Mouse (Mus musculus): ENCODE data around the gene Wdr77.
"Not testable (repeated sequence)": the region's sequence is repeated elsewhere in the genome, so short reads cannot be mapped to it uniquely, and the experiment has no call there.

The Wdr77 gene

GRCm38 (mm10) chr3:105958974-105959580 lies at the start of gene Wdr77:
Gene Wdr77 (plus strand): TSS chr3:105959369.
- DNase-seq (ENCODE audit: low spot score): peak; percentile 80

GRCm38 (mm10) chr3:105910519-105911190 lies 48.5 kb upstream of the Wdr77 start:
- no peak for DNase-seq (ENCODE audit: low spot score)

DNA sequence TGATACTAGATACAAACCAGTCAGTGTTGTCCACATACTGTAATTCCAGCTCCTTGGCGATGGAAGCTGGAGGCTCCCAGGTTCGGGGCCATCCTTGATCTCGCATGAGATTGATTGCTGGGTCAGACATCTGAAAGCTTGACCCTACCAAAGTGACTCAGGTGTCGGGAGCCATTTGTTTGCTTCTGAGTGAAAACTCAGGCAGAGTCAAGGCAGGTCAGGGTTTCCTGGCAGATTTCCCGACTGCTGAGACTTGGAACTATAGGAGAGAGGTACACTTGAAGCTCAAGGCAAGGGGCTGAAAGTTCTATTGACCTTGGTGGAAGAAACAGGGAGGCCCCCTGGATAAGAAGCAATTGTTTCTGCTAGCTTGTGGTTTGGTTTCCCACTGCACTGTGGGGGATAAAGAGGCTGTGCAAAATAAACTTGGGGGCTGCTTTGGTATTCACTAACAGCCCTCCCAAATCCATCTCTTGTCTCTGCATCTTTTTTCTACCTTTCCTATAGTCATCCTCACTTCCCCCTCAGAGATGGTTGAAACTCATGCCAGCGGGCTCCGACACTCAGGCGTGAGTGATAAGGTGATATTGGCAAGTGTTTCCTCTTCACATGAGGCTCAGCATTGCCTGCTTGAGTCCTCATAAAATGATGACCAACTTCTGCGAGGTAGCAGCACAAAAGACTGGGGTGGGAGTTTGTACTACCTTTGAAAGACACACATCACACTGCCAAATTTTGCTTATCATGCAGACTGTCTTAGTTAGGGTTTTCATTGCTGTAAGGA lies 46.9 kb upstream of the Wdr77 start:
- DNase-seq (ENCODE audit: low spot score): no peak

GRCm38 (mm10) chr3:105913839-105914681 lies 45.1 kb upstream of the Wdr77 start:
- no peak for DNase-seq (ENCODE audit: low spot score)

DNA sequence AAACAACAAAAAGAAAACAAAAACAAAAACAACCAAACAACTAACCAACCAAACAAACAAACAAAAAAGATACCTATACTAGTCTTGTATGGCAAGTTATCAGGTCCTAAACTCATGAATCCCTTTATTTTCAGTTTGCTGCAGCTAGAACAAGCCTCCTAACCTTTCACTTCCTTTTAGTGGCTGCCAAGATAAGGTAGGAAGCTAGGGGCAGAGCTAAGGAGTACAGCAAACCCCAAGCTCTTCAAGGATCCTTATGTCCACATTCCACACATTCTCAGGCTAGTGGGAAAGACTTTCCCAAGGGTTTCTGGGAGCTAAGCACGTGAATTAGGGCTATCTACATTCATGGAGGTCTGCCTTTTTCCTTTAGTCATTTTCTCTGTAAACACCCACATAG lies 43.9 kb upstream of the Wdr77 start:
- no peak for DNase-seq (ENCODE audit: low spot score)

DNA sequence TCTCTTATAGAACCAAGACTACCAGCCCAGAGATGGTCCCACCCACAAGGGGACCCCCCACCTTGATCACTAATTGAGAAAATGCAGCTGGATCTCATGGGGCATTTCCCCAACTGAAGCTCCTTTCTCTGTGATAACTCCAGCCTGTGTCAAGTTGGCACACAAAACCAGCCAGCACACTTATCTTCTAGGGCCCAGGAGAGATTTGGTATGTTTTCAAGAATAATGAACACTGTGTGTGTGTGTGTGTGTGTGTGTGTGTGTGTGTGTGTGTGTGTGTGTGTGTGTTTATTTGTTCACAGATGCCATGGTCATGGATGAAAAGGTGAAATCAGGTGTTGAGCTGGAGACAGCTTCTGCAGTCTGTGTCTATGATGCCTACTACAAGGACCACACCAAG lies 42.7 kb upstream of the Wdr77 start:
- not testable (repeated sequence) for DNase-seq (ENCODE audit: low spot score)

DNA sequence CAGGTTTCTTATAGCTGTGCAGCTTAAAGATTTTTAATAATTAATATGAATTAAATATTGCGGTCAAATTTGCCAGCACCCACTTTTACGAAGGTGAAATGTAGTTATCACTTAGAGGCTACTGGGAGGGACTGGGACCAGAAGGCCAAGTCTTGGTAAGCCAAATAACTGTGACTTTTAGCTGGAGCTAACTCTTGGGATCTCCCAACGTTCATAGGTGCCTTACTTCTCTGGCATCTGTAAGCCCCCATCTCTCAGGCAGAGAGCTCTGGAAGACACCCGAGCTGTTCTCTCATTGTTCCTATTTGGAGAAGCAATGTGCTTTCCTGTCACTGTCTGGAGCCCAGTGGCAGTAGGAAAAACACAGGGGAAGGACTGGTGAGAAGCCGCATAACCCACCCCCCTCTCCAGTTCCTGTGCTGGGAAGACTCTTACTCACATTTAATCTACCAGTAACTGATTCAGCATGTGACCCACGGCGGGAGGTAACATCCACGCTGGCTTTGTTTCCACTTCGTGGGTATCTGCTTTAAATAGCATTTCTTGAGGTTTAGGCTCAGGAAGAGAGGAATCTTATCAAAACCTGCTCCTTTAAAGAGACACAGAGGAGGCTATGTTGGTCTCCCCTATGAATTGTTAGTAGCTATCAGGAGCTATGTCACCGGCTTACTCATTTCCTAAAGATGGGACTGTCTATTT lies 41.4 kb upstream of the Wdr77 start:
- no peak for DNase-seq (ENCODE audit: low spot score)

- DNase-seq (ENCODE audit: low spot score): no peak
These were observed 40.8 kb upstream of the Wdr77 start for GRCm38 (mm10) chr3:105918355-105918745.

DNA sequence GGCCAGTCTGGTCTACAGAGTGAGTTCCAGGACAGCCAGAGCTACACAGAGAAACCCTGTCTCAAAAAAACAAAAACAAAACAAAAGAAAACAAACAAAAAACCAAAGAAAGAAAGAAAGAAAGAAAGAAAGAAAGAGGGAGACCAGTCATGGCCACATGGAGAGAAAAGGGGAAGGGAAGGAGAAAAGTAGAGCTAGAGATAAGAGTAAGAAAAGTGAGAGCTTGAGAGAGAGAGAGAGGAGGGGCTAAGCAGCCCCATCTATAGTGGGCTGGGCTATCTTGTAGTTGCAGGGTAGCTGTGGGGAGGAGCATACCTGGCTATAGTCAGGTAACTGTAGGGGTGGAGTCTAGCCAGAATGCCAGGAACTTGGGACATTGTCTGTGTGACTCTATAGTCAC lies 38.4 kb upstream of the Wdr77 start:
- not testable (repeated sequence) for DNase-seq (ENCODE audit: low spot score)

GRCm38 (mm10) chr3:105921959-105922358 lies 37.2 kb upstream of the Wdr77 start:
- no peak for DNase-seq (ENCODE audit: low spot score)

DNA sequence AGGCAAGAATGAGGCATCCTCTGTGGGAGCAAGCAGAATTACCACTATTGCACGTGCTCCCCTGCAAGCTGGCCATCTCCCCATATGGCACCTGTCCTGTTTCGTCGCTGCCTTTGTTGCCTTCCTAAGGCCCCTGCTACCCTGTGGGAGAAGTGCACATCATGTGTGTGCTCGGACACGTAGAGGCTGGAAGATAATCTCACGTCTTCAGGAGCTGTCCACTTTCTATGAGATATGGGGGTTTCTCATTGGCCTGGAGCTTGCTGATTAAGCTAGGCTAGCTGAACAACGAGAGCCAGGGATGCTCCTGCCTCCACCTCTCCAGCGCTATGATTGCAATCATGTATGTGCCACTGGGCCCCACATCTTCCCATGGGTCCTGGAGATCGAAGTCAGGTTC lies 34.6 kb upstream of the Wdr77 start:
- DNase-seq (ENCODE audit: low spot score): no peak

DNA sequence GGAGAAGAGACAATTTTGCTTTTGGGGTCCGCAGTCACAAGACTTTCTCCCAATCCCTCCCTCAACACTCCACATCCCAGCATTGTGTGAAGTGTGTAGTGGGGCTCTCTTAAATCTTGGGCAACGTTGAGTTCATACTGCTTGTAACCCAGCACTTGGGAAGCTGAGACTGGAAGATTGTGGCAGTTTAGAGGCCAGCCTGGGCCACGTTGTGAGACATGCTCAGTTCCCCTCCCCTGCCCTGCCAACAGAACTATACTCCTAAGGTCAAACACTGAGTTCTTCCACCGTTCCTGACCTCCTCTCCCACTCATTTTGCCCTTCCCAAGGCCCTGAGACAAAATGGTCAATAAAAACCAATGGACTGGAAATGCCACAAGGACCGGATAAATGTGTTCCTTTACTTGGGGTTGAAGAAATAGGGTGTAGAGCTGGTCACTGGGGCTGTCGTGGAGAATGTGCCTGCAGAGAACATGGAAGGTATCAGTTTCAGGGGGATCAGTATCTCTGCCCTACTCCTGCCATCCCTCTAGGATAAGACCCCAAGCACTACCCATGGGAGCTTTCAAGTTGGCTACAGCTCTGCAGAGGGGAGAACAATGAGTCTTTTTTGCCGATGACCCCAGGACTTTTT lies 31.5 kb upstream of the Wdr77 start:
- no peak for DNase-seq (ENCODE audit: low spot score)

- DNase-seq (ENCODE audit: low spot score): no peak
These were observed 31.0 kb upstream of the Wdr77 start for GRCm38 (mm10) chr3:105928195-105928569.

DNA sequence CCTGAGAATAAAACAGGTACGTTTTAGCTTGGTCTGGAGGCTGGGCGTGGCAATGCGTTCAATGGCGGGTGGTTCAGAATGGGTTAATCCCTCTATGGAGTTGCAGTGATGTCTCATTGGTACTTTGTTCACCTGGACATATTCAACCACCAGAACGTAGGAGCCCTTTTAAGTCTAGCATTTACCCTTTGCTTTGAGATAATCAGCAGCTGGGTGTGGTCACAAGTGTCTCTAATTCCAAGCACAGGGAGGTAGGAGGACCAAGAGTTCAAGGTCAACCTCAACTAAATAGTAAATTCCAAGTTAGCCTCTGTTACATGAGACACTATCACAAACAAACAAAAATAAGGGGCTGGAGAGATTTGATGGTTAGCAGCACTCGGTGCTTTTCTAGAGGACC lies 30.4 kb upstream of the Wdr77 start:
- DNase-seq (ENCODE audit: low spot score): no peak

DNA sequence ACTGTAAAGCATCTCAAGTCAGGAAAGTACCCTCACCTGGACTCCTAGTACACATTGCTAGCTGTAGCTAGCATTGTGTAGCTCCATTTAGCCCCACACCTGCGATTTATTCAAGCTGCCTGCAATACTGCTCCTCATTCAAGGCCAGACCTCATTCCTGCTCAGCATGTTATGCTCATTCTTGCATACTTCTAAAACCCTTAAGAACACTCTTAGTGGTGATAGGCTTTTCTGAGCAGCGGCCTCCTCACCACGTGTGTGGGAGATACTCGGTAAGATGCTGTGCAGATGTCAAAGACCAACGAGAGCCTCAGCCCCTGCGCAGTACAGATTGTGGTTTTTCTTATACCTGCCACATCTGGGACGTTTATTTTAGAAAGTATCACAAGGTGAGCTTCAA lies 29.3 kb upstream of the Wdr77 start:
- no peak for DNase-seq (ENCODE audit: low spot score)

- no peak for DNase-seq (ENCODE audit: low spot score)
These were observed 28.1 kb upstream of the Wdr77 start for GRCm38 (mm10) chr3:105931095-105931494.

DNA sequence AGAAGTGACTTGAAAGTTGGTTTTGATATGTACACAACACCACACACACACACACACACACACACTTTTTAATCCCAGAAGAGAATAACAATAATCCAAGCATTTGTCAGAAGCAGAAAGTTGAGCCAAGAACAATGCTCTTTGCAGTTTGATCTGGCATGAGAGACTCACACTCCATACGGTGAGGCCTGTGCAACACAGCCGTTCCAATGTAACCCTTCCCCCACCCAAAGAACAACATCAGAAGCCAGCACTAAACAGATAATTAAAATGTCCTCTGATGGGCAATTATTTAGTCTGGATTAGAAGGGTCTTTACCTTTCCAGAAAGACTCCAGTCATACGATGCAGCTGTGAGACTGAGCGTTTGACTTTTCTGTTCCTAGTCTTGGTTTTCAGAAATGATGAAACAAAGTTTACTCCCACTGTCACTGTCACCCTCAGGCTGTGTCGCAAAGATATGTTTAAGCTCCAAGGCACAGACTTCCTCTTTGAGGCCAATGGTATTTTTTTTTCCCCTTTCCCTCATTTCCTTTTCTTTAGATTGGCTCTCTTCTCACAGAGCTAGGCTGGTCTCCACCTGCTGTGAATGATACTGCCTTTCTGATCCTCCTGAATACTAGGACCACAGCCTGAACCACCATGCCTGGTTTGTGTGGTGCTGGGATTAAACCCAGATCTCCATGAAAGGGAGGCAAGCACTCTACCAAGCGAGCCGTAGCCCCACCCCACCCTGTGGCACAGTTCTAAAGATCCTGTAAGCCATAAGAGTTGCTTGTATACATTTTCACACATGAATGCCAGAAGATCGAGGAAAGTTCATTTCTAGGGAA lies 26.7 kb upstream of the Wdr77 start, which contains the start of gene I830077J02Rik:
Gene I830077J02Rik (minus strand): TSS at position 425 of the 832 bp plus-strand sequence.
- DNase-seq (ENCODE audit: low spot score): no peak

GRCm38 (mm10) chr3:105933926-105934325 lies 25.2 kb upstream of the Wdr77 start:
- DNase-seq (ENCODE audit: low spot score): no peak

- no peak for DNase-seq (ENCODE audit: low spot score)
These were observed 24.1 kb upstream of the Wdr77 start for GRCm38 (mm10) chr3:105935033-105935432.

- DNase-seq (ENCODE audit: low spot score): no peak
These were observed 23.1 kb upstream of the Wdr77 start for GRCm38 (mm10) chr3:105936111-105936510.
